Mouse (Mus musculus) left cerebral cortex, adult 11 months (tissue): ENCODE measurements at regions not wholly inside any gene's neighbourhood (a gene's known extent, or its start where the extent isn't known, plus 50 kb on each side); places are given as distances from the start of the nearest gene placed in this dataset.

Experiments
- DNase-seq: peaks from one replicate; pipeline ENCODE4 v3.0.0; 2022; ENCODE audit warnings: low spot score

DNA sequence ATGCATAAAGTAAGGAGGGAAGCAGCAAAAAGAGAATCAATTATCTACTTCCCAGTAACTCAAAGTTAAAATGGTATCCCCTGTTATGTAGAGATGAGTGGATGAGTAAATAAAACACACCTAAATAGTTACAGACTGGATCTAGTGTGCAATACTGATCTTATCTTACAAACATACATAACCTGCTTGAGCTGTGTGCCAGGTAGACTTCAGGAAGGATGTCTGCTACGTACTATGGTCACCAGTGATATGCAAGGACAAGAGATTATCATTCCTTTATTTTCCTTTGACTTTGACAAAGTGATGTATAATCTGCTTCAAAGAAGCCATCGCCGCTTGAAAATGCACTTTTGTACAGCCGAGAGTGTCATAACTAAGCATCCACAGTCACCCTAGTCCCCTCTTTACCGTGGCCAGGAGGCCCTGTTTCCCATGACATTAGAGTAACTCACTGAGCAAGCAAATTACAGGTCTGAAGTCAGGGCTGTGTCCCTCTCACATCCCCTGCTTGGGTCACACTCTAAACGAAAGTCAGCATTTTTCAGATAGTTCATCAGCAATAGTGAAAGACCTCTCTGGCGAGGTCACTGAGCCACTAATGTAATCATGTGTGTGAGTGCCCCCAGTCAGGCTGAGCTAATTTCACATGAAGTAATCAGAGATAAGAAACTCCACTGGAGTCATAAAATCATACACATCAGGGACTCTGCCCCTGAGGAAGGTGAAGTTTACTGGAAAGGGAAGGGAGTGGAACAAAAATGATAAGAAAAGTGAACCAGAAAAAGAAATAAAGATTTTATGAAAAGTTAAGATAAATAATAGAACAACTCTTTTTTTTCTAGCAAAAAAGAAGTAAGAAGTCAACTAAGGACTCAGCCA, 929.8 kb upstream of the Gm7489 start:
- no peak for DNase-seq

DNA sequence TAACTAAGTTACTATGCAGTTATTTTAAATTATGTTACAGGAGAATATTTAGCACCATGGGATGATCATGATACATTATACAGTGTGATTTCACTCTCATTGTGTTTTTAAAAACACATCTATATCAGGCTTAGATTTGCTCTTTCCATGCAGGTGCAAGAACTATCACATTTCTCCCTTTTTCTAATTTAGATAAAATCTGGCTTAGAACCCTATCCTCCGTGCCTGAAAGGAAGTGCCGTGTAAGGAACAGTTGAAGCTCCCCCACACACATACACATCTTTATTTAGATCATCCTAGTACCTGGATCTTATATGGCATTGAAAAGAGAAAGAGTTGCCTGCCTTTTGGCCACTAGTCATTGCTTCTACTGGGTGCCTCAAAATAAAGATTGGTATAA, 925.0 kb upstream of the Gm7489 start:
- no peak for DNase-seq

- no peak for DNase-seq
Observed at GRCm38 (mm10) chr15:52961491-52961890, 923.2 kb upstream of the Gm7489 start.

- DNase-seq = no peak
Observed at GRCm38 (mm10) chr15:52963918-52964317, 920.8 kb upstream of the Gm7489 start.

GRCm38 (mm10) chr15:52964403-52964802, 920.3 kb upstream of the Gm7489 start:
- DNase-seq = no peak

- DNase-seq = no peak
Observed at GRCm38 (mm10) chr15:52967801-52968235, 916.9 kb upstream of the Gm7489 start.

DNA sequence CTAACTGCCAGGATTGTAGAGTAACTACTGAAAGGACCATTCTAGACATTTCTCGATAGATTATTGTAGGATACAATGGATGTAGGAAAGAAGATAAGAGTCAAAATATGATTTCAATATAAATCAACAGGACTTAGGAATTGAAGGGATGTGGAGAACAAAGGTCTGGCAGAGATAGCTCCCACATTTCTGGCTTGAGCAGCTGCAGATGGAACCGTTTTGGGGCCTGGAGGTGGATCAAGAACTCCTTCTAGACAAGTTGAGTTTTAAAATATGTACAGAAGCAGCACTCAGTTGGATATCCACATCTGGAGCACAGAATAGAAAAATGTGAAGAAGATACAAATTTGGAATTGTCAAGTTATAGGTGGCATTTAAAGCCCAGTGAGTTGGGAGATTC, 901.9 kb upstream of the Gm7489 start:
- DNase-seq = no peak

DNA sequence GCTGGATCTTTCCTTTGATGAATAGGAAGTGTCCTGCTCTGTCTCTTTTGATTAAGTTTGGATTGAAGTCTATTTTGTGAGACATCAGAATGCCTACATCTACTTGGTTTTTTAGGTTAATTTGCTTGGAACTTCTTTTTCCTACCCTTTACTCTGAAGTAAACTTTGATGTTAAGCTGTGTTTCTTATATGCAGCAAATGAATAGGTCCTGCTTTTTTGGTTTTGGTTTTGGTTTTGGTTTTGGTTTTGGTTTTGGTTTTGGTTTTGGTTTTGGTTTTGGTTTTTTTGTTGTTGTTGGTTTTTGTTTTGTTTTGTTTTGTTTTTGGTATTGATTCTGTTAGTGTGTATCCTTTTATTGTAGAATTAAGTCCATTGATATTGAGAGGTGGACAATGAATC, 894.1 kb upstream of the Gm7489 start:
- DNase-seq = no peak

- no peak for DNase-seq
Observed at GRCm38 (mm10) chr15:52994351-52994750, 890.4 kb upstream of the Gm7489 start.

GRCm38 (mm10) chr15:52999200-52999599, 885.5 kb upstream of the Gm7489 start:
- DNase-seq = no peak

- DNase-seq = no peak
Observed at GRCm38 (mm10) chr15:52999776-53000175, 884.9 kb upstream of the Gm7489 start.

DNA sequence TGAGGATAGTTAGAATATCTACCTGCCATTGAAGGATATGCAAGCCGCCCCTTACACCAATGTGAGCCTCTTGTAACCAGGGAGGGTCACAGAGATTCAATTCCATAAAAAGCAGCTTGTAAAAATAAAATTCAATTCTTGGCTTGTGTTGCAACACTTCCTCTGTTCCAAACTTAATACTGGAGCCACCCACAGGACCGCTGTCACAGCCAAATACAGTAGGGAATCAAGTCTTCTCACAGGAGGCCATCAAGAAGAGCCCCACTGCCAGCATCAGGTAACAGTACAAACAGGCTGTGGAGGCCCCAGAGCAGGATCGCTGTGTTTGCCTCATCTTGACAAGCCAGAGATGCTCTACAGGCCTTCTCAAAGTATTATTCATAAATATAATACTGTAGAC, 883.3 kb upstream of the Gm7489 start:
- DNase-seq = no peak

GRCm38 (mm10) chr15:53001964-53002363, 882.7 kb upstream of the Gm7489 start:
- DNase-seq = no peak

GRCm38 (mm10) chr15:53004078-53004477, 880.6 kb upstream of the Gm7489 start:
- no peak for DNase-seq

DNA sequence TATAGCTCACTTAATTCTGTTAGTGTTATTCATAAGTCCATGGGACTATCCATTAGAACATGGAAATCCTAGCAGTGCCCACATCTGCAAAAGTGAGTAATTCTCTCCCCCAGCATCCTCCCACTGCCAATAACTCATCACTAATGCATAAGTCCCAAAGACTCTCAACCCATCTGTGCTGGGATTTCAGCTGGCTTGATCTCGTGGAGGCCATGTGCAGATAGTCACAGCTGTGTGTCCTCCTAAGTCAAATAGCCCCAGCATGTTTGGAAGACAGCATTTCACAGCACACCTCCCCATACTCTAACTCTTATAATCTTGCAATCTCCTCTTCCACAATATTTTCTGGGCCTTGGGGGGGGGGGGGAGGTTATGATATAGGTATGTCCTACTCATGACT, 877.9 kb upstream of the Gm7489 start:
- DNase-seq = no peak

GRCm38 (mm10) chr15:53009337-53009736, 875.4 kb upstream of the Gm7489 start:
- no peak for DNase-seq
